Mouse (Mus musculus): ENCODE measurements around the gene AL607142.1. TPM values are rescaled to one million over a fixed set of nuclear protein-coding genes. Genes with fewer than 3 reads are reported as not detected.

Gene AL607142.1
- polyA plus RNA-seq (2012; fragmentation: generic; extraction: Trizol): not detected

GRCm38 (mm10) chr4:120064696-120065095 is at the start of gene AL607142.1:
Gene AL607142.1 (plus strand): TSS chr4:120064996.

Other genes with a start within 250 kb of the AL607142.1 start
- under 1 TPM in 1 of 2 experiments, not detected in 1; 0.02 TPM for gene Edn2, start 96.2 kb downstream of the AL607142.1 start, polyA plus RNA-seq (2012; fragmentation: generic; extraction: Trizol)
- gene Foxo6, start 222.4 kb downstream of the AL607142.1 start, polyA plus RNA-seq (2012; fragmentation: generic; extraction: Trizol): 1 to 10 TPM in 1 of 2 experiments, under 1 TPM in 1; 0.47 to 1.5 TPM